Mouse (Mus musculus) cerebellum, postnatal 25 days (tissue): ENCODE results near the gene Fndc5.

Experiments
- DNase-seq, 2 experiments: peaks; one replicate each; pipeline ENCODE4 v3.0.0; 2021; ENCODE audit warnings: mixed read lengths in 2 of 2

Gene Fndc5

DNA sequence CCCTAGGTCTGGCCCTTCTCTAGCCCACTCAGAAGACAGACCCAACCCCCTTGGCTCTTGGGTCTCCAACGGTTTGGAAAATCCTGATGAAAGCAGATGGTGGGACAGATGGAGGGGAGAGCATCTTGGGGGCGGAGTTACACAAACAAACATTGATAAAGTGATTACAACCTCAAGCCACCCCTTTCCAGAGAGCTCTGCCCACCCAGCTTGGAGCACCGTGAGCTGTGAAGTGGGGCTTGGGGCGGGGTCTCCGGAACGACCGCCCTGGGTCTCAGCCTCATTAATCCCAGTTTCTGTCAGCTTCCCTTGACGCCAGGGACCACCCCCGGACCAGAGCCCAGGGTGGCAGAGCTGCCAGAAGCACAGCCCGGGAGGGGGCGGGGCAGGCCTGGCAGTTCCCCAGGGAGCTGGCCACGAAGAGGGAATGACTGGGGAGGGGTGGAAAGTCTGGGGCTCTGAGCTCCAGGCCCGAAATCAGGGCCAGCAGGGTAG, 12.1 kb upstream of the Fndc5 start:
- peak in 1 of 2 experiments; percentile 60 for DNase-seq

DNA sequence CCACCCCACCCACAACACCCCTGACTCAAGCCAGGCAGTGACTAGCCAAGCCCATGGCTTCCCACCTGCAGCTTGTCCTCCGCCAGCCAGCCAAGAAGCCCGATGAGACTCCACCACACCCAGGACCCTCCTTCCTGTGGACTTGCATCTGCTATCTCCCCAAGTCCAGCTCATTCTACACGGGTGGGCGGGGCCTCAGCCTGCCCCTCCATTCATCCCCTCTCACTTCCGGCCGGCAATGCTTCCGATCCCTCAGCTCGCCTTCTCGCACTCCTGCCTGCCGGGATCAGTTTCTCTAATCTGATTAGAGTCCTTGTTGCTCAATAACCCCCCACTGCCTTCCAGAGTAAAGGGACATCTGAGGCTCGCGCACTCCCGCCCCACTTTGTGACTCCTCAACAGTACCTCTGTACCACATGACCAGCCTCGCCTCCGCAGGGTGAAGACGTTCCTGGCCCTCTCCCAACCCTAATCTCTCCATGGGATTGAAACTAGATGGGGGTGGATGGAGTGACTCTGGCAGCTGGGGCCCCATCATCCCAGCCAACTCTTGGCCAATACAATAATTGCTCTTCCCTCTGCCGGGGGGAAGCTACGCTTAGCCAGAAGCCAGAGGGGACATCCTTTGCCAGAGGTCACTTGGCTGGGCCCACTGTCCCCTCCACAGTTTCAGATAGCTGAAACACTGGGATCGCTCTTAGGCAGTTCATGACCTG, 10.9 kb upstream of the Fndc5 start:
- DNase-seq, result no peak

DNA sequence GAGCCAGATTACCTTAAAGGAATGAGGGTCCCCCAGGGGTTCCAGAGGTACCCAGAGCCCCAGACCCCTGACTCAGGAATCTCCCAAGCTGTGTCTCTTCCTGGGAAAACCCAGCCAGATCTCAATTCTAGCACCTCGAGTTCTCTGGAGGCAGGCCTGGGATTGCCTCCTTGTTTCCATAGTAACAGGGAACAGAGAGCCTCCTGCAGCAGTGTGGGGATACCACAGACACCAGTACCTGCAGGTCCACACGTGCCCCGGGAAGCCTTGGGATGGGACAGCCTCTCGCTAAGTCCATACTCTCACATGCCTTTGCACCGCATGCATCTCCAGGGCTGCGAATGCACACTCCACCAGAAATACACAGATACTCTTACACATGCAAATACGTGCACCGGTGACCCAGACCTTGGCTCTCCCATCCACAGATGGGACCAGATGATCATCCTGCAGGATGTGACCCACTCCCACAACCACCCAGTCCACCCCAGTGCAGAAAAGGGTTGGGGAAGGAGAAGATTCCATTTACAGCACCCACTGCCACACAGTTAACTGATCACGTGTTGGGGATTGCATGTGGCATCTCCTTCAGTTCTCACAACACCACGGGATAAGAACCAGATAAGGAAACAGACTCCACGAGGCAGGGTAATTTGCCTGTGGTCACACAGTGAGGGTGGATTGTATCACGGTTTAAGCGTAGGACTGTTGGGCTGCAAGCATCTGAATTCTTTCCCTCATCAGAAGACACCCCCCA, 8.0 kb upstream of the Fndc5 start:
- no peak for DNase-seq

DNA sequence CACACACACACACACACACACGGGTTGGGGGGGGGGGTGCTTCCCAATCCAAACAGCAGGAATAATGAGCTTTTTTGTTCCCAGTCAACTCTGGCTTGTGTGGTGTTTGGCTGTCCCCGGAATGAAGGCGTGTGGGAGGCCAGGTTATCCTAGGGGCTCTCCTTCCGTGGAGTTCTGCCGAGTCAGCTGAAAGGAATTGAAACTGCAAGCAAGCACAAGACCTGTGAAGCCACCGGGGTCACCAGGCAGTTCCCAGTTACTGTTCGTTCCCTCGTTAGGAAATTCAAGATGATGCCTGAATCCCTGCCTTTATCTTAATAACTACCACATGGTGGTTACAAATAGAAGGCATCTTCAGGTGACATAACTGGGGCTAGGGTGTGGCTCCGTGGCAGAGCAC, 7.4 kb upstream of the Fndc5 start:
- DNase-seq, result no peak

DNA sequence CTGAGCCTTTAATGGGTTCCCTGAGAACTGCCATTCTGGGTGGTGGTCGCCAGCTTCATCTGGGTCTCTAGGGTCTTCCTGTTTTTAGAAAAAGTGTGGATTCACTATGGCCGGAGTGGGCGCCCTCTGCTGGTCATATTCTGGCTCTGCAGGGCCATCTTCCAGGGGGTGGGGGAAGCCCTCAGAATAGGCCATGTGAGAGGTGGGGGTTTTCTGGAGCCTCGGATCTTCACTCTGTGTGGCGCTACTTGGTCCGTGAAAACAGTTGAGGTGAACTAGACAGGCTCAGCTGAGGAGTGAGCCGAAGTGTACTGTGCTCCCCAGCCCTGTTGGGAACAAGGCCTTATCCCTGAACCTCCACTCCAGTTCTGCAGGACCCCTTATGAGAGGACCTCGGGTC, 6.7 kb upstream of the Fndc5 start:
- peak; percentile 68 to 74 for DNase-seq

DNA sequence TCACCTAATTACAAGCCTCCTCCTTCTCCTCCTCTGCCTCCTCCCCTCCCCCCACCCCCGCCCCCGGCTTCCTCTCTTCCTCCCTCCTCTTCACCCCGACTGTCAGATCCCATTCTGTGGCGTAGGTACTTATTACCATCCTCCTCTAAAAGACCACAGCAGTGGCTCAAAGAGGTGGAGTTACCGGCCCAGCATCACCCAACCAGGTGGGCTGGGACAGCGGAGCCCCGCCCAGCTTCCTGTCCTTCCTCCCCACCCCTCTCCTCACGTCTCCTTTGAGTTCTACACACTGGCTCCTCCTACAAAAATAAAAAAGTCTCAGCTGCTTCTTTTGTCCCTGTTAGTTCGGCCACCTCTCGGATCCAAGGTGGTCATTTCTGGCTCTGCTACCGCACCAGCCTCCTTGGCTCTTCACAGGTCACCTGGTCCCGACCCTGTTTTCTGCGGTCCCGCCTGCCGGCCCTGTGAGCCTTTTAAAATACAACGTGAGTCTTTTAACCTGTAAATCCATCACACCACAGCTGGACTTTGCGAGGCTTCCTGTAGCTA, 6.0 kb upstream of the Fndc5 start:
- DNase-seq, result no peak

DNA sequence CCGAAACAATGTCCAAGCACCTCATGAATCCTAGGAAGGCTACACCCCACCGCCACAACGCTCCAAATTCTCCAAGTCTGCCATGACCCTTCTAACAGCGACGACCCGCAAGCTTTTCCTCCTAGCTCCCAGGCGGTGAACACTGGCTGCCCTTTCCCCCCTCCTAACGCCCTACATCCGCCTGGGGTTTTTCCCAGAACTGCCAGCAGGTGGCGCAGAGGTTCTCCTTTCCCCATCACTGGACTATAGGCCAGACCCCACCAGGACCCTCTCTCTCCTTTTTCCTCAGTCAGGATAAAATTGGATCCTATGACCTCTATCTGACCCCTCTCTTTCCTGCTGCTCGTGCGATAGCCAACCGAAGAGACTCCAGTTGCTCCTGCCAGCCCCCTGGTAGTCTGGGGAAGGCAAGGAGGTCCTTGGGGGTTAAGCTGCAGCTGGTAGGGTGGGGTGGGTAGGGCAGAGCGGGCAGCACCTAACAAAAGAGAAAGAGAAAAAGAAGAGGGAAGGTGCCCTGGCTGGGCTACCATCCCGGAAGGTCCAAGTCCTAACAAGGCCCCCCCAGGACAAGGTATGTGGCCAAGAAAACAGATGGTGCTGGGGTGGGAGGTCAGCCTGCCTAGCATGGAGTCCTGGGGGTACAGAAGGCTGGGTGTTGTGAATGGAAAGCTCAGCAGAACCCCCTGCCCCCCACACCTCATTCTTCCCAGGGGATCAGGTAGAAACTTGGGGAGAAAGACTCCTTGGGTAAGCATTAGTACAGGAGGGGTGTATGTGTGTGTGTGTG, 1.8 kb upstream of the Fndc5 start:
- peak; percentile 89 to 92 for DNase-seq

DNA sequence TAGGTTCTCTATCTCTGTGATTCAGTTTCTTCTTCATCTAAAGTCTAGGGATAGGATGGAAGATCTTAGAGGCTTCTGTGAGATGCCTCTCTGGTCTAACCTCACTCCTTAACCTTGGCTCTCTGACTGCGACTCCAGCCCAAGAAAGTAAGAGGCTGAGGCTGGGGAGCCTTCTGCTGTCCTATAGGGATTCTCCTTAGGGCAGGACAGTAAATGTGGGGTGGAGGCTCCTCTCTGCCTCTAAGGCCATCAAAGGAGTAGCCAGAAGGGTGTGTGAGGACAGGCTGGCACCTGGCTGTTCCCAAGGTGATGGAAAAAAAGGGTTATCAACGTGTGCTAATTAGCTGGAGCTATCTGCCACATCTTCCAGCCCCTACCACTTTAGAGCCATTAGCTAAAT, 1.2 kb upstream of the Fndc5 start:
- DNase-seq, result peak; percentile 38 to 58

DNA sequence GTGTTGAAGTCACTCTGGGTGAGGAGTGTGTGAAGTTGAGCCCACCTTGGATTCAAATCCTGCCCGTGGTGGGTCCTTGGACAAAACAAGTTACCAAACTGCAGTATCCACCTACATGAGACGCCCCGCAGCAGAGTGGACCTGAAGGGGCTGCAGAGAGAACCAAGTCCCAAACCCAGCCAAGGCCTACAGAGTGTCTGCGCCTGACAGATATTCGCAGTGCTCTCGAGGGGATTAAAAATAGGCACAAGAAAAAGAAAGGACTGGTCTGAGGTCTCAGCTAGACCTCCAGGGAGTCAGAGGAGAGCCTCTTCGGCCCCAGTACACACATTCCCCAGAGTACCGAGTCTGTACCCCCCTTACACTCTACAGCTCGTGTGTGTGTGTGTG, 615 bp upstream of the Fndc5 start:
- DNase-seq, result no peak

DNA sequence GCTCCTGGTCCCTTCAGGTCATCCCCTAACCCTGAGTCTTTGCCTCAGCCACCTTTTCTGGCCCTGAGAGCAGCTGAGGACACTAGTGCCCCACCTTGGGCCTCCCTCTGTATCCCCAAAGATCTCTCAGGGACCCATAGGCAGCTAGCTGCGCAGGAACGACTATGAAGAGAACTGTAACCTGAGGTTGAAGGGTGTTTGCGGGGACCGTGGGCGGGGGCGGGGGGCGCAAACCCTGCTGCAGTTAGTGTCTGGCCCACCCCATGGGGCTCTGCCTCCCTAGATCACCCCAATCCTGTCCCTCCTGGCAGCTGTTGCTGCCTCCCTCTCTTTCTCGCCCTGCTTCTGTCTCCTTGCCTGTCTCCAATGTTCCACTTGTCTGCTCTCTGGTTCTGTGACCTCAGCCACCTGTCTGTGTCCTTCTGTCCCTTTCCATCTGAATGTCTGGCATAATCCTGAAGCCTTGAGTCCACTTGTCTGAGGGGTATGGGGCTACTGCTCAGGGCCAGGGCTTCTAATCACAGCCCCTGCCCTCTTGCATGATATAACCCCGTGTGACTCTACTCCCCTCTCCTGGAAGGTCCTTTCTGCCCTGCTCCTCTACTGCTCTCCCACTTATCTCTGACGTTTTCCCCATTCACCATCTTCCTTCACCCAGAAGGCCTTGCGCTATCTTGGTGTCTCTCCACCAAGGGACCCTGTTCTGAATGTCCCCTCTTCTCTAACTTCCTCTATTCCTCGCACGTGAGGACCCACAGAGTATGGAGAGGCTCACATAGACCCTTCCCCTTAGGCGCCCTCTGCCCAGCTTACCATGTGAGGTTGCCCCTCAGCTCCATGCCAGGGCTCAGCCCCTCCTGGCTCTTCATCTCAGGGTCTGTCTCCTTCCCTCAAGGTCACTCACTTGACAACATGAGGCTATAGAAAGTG, 858 bp downstream of the Fndc5 start:
- DNase-seq, result peak in 1 of 2 experiments; percentile 62

DNA sequence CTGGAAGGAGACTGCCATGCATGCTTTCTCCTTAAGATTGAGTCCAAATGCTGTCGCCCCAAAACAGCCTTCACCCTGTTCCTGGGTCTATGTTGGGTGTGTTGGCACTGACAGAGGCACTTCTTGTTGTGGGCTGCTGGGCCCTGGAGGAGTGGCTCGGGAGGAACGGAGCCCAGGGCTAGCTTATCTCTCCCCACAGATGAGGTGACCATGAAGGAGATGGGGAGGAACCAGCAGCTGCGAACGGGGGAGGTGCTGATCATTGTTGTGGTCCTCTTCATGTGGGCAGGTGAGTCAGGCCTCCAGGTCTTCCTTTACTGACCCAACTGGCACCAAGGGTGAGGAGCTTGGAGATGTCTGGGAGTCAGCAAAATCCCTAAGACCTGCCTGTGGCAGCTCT, 2.8 kb downstream of the Fndc5 start:
- no peak for DNase-seq

DNA sequence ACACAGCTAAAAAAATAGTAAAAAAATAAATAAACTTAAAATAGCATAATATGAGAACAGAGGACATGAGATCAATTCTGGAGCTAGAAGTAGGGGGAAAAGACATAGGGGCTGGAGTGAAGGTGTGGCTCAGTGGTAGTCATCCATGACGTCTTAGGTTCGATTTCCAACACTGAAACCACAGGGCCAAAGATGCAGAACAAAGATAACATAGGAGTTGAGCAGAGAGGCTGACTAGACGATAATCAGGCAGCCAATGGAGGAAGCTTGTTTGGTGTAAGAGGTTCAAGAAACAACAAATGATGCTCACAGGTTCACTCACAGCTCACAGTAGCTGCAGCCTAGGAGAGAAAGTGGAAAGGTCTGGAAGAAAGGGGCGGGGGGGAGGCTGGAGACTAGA, 4.0 kb downstream of the Fndc5 start:
- DNase-seq, result no peak

DNA sequence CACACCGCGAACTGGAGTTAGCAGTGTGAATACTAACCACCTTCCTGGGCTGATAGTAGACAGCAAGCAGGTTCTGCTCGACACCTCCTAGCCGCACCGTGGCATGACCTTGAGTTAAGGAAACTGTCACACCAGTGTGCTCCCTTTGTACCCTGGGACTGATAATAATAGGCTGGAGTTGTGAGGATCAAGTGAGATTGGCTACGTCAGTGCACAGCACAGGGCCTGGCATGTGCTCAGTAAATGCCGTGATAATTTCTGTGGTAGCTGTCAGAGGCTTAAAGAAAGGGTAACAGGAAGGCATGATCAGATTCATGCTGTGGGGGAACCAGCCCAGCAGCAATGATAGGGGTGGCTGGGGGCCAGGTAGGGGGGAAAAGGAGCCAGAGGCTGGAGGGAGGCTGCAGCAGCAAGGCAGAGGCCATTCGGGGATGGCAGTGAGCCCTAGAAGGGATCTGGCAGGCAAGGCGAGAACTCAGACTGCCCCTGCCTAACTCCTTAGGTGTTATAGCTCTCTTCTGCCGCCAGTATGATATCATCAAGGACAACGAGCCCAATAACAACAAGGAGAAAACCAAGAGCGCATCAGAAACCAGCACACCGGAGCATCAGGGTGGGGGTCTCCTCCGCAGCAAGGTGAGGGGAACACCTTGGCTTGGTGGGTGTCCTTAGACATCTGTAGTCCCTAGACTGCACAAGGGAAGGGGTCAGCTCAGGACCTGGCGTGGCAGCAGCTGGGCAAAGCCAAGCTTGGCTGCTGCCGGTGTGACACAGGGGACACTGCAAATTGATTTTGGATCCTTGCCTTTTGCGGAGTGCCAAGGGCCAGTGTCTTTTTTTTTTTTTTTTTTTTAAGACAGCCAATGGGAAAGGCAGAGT, 5.0 kb downstream of the Fndc5 start:
- DNase-seq, result peak; percentile 40 to 59

DNA sequence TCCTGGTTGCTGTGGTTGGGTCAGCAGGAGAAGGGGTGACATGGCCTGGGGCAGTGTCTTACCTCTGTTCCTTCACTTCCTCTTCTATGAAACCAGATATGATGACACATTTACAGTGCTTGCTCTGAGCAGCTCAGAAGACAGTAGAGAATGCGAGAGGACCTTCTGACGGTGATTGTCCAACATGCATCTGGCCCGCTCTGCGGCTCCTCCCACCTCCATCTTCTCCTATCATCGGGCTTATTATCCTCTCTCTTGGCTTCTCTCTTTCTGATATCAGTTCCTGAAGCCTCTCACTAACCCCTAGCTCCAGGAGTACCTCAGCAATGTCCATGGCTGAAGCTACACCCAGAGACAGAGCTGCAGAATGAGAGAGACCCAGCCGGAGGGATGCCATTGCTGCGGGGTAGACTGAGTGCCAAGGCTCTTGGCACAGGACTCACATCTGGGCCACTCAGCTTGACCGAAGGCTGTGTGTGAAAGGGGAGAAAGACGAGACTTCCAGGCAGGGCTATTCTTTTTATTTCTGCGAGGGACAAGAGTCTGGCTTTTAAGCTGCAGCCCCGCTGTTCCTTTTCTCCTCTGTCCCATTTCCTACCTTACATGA, 5.7 kb downstream of the Fndc5 start:
- DNase-seq, result peak in 1 of 2 experiments; percentile 49

DNA sequence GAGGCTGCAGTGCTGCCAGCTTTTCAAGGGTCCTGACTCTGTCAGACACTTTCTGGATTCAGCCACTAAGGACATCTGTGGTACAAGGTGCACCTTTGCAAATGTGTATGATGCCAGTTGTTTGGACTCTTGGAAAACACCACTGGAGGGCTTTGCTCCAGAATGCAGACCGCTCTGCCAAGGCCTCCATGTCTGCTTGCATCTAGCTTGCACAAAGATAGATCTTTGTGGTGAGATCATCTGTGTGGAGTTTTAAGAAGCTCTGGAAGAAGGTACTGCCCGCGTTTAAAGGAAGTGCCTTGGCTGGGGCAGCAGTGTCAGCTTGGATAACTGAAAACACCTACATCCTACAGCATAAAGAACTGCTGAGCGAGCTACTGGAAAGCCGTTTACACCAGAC, 6.7 kb downstream of the Fndc5 start:
- peak in 1 of 2 experiments; percentile 42 for DNase-seq

DNA sequence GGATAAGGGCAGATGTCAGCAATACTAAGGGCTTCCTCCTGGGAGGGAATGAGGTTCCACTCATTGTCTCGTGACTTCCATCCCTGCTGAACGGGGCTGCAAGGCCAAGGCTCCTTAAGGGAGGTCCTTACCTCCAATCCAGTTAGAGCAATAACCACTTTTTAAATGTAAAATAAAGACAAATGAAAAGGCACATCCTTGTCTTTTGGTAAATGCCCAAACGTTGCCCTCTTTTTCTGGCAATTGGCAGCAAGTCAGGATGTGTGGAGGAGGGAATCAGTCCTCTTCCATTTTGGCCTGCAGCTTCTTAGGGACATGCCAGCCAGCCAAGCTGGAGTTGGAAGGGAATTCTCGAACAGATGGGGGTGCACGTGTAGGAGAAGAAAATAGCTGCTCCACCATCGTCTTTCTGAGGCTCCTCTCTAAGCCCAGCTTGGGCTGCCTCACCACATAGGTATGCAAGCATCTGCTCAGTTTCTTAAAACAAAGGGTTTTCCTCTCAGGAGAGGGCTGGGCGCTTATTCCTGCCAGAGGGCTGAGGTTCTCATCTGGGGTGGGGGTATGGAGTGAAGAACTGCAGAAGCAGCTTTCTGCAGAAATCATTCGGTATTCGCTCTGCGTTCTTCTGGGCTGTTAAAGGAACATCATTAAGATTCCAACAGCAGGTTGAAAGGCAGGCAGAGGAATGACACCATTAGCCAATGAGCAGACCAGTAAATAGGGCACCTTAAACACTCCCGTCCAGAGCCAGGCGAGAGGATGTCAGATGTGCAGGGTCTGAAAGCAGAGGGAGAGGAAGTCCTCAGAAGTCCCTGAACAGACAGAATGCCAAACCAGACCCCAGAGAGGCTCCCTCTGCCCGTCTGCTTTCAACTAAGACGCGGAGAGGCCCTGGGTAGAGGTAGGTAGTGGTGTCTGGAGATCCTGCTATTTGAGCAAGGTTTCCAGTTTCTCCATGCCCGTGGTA, 7.9 kb downstream of the Fndc5 start:
- peak; percentile 90 to 91 for DNase-seq

DNA sequence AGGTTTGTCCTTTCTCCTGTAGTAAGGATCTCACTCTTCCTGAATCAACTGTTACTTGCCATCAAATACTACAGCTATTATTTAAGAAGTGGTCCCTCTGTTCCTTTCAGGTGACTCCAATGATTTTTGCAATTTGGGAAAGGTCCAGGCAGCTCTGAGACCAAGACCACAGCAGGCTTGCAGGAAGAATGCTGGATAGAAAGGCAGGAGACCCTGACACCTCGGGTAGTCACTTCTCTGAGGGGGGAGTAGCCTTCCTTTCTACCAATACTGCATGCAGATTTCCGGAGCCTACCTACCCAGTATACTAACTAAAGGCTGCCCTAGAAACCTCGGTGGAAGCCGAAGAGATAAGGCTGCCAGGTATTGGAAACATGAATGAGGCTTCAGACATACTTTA, 8.6 kb downstream of the Fndc5 start:
- peak in 1 of 2 experiments; percentile 22 for DNase-seq

DNA sequence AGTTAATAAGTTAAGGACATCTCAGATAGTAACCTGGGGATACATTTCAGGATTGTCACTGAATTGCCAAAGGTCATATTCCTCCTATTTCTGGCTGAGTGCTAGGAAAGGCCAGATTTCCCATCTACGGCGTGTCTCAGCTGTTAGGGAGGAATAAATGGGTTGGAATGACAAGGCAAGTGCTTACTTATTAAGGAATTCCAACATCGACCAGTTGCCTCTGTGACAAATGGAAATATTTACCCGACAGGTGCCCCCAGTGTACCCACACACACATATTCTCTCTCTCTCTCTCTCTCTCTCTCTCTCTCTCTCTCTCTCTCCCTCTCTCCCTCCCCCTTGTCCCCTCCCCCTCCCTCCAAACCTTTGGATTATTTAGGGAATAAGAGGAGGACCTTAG, 9.1 kb downstream of the Fndc5 start:
- no peak for DNase-seq

DNA sequence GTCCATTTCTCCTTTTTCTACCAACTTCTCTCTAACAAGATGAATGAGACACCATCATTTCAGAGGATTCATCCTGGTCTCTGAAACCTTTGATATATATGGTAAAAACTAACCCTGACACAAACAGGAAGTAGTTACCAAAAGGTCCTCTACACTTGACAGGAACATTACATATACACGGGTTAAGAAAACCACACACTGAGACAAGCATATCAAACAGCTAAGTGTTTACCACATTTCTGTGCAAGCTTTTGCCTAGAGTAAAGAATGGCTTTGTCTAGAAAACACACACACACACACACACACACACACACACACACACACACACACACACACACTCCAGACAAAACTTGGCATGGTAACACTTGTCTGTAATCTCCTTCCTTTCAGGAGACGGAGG, 9.6 kb downstream of the Fndc5 start:
- DNase-seq, result peak in 1 of 2 experiments; percentile 7
